Mouse (Mus musculus): ENCODE measurements at regions not wholly inside any gene's neighbourhood (a gene's known extent, or its start where the extent isn't known, plus 50 kb on each side); places are given as distances from the start of the nearest gene placed in this dataset.

- no peak for TF ChIP-seq CTCF (IDR thresholded peaks at IDR 0.05; ENCODE audit: low read depth)
- Histone ChIP-seq H3K36me3 (ENCODE audit: insufficient read depth, low read length) (no peaks in the 10 kb centered on the region), H3K27me3 (ENCODE audit: insufficient read depth, low read length) (no peaks in the 10 kb centered on the region), H3K9ac (ENCODE audit: low read depth, low read length) (no peak overlapping the region), H3K27ac (no peak overlapping the region), H3K9me3 (replicated peaks; ENCODE audit: low read length) (no peaks in the 10 kb centered on the region), H3K4me2 (ENCODE audit: low read length) (no peak overlapping the region), H3K4me3 (replicated peaks; ENCODE audit: low read depth, low read length) (no peak overlapping the region), H3K4me1 (replicated peaks; ENCODE audit: insufficient read depth, low read length) (no peaks in the 10 kb centered on the region)
- DNase-seq (ENCODE audit: low spot score) (no peak), ATAC-seq (replicated peaks; ENCODE audit: low FRiP score, low read depth) (no peak)
Observed at GRCm38 (mm10) chr12:35231414-35232321, 184.7 kb downstream of the Snx13 start.

DNA sequence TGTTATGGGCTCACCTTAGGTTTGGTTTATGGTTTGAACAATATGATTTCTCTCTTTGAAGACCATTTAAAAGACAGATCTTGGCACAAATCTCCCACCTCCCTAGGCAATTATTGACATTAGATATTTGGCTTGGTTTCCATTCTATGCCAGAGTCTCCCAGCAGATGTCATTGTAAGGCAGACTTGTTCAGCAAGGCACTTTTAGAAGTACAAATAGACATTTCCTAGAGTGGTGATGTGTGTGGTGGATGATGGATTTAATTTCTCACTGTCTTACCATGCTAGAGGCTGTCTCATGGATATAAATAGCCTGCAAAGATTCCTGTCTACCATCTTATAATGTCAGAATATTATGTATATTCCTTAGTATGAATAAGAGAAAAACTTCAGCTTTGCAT lies 173.4 kb downstream of the Snx13 start:
- Histone ChIP-seq H3K9ac (ENCODE audit: low read depth, low read length) (no peak overlapping the region), H3K4me3 (replicated peaks; ENCODE audit: low read depth, low read length) (no peak overlapping the region), H3K4me2 (ENCODE audit: low read length) (no peak overlapping the region), H3K36me3 (ENCODE audit: insufficient read depth, low read length) (no peaks in the 10 kb centered on the region), H3K4me1 (replicated peaks; ENCODE audit: insufficient read depth, low read length) (no peaks in the 10 kb centered on the region), H3K9me3 (replicated peaks; ENCODE audit: low read length) (no peaks in the 10 kb centered on the region), H3K27me3 (ENCODE audit: insufficient read depth, low read length) (no peaks in the 10 kb centered on the region), H3K27ac (no peak overlapping the region)
- peak; percentile 51 for TF ChIP-seq CTCF (IDR thresholded peaks at IDR 0.05; ENCODE audit: low read depth)
- ATAC-seq (replicated peaks; ENCODE audit: low FRiP score, low read depth): no peak
- DNase-seq (ENCODE audit: low spot score): no peak

GRCm38 (mm10) chr12:35220002-35220401 lies 173.0 kb downstream of the Snx13 start:
- Histone ChIP-seq H3K4me2 (ENCODE audit: low read length) (no peak overlapping the region), H3K4me1 (replicated peaks; ENCODE audit: insufficient read depth, low read length) (no peaks in the 10 kb centered on the region), H3K9ac (ENCODE audit: low read depth, low read length) (no peak overlapping the region), H3K36me3 (ENCODE audit: insufficient read depth, low read length) (no peaks in the 10 kb centered on the region), H3K9me3 (replicated peaks; ENCODE audit: low read length) (no peaks in the 10 kb centered on the region), H3K27me3 (ENCODE audit: insufficient read depth, low read length) (no peaks in the 10 kb centered on the region), H3K27ac (no peak overlapping the region), H3K4me3 (replicated peaks; ENCODE audit: low read depth, low read length) (no peak overlapping the region)
- ATAC-seq (replicated peaks; ENCODE audit: low FRiP score, low read depth) (no peak), DNase-seq (ENCODE audit: low spot score) (no peak)
- no peak for TF ChIP-seq CTCF (IDR thresholded peaks at IDR 0.05; ENCODE audit: low read depth)

- H3K27ac ChIP-seq: no peak overlapping the region
- no peak overlapping the region for H3K4me3 ChIP-seq (replicated peaks; ENCODE audit: low read depth, low read length)
- no peaks in the 10 kb centered on the region for H3K27me3 ChIP-seq (ENCODE audit: insufficient read depth, low read length)
- 93% methylated on average over 2 of the region's 2 CpGs for WGBS
- ATAC-seq (replicated peaks; ENCODE audit: low FRiP score, low read depth) (no peak), DNase-seq (ENCODE audit: low spot score) (no peak)
- no peaks in the 10 kb centered on the region for H3K9me3 ChIP-seq (replicated peaks; ENCODE audit: low read length)
- H3K4me1 ChIP-seq (replicated peaks; ENCODE audit: insufficient read depth, low read length): no peaks in the 10 kb centered on the region
- no peak overlapping the region for H3K4me2 ChIP-seq (ENCODE audit: low read length)
- TF ChIP-seq CTCF (IDR thresholded peaks at IDR 0.05; ENCODE audit: low read depth): no peak
- no peaks in the 10 kb centered on the region for H3K36me3 ChIP-seq (ENCODE audit: insufficient read depth, low read length)
- no peak overlapping the region for H3K9ac ChIP-seq (ENCODE audit: low read depth, low read length)
Observed at GRCm38 (mm10) chr12:35216725-35217124, 169.7 kb downstream of the Snx13 start.

- Histone ChIP-seq H3K9me3 (replicated peaks; ENCODE audit: low read length) (no peaks in the 10 kb centered on the region), H3K36me3 (ENCODE audit: insufficient read depth, low read length) (no peaks in the 10 kb centered on the region), H3K27ac (no peak overlapping the region), H3K4me3 (replicated peaks; ENCODE audit: low read depth, low read length) (no peak overlapping the region), H3K27me3 (ENCODE audit: insufficient read depth, low read length) (no peaks in the 10 kb centered on the region), H3K4me2 (ENCODE audit: low read length) (no peak overlapping the region), H3K4me1 (replicated peaks; ENCODE audit: insufficient read depth, low read length) (no peaks in the 10 kb centered on the region), H3K9ac (ENCODE audit: low read depth, low read length) (no peak overlapping the region)
- DNase-seq (ENCODE audit: low spot score): no peak
- TF ChIP-seq CTCF (IDR thresholded peaks at IDR 0.05; ENCODE audit: low read depth): no peak
- no peak for ATAC-seq (replicated peaks; ENCODE audit: low FRiP score, low read depth)
Observed at GRCm38 (mm10) chr12:35209399-35209798, 162.4 kb downstream of the Snx13 start.

DNA sequence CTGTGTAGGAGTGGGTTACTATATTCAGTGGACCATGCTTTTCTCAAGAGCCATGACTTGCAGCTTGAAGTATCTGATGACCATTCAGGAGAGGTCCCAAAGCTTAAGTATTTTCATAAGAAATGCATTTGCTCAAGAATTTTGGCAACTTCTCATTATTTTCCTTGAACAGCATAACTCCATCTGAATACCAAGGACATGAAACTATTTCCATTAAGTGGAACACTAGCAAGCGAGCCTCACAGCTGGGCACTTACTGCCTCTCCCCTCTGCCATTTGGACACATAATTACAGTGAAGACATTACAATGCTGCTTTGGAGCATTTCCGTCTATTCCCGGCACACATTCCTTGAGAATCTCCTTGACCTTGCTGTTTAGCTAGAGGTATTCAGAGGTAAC lies 160.6 kb downstream of the Snx13 start:
- DNase-seq (ENCODE audit: low spot score): no peak
- H3K4me1 ChIP-seq (replicated peaks; ENCODE audit: insufficient read depth, low read length): no peaks in the 10 kb centered on the region
- H3K4me2 ChIP-seq (ENCODE audit: low read length): no peak overlapping the region
- no peak for TF ChIP-seq CTCF (IDR thresholded peaks at IDR 0.05; ENCODE audit: low read depth)
- no peaks in the 10 kb centered on the region for H3K36me3 ChIP-seq (ENCODE audit: insufficient read depth, low read length)
- no peak overlapping the region for H3K4me3 ChIP-seq (replicated peaks; ENCODE audit: low read depth, low read length)
- no peak overlapping the region for H3K27ac ChIP-seq
- no peak overlapping the region for H3K9ac ChIP-seq (ENCODE audit: low read depth, low read length)
- no peaks in the 10 kb centered on the region for H3K9me3 ChIP-seq (replicated peaks; ENCODE audit: low read length)
- WGBS: 71% methylated on average over 3 of the region's 3 CpGs
- ATAC-seq (replicated peaks; ENCODE audit: low FRiP score, low read depth): no peak
- no peaks in the 10 kb centered on the region for H3K27me3 ChIP-seq (ENCODE audit: insufficient read depth, low read length)

DNA sequence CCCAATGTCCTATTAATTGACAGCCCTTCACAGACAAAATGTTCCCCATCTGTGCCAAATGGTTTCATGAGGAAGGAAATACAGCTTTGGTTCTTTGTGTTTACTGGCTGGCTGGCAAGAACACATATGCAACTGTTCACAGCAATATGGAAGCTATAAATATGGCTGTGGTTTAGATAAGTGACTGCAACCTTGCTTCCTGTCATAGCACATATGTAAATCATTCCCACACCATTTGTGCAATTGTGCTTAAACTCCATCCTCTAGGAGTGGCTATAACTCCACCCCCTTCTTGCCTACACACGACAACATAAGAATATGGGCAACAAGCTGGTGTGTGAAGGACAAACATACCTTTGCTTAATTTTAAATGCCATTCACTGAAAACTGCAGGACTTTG lies 156.4 kb downstream of the Snx13 start:
- H3K9me3 ChIP-seq (replicated peaks; ENCODE audit: low read length): no peaks in the 10 kb centered on the region
- no peaks in the 10 kb centered on the region for H3K4me1 ChIP-seq (replicated peaks; ENCODE audit: insufficient read depth, low read length)
- WGBS: 64% methylated on average over 1 of the region's 1 CpGs
- ATAC-seq (replicated peaks; ENCODE audit: low FRiP score, low read depth) (no peak), DNase-seq (ENCODE audit: low spot score) (no peak)
- TF ChIP-seq CTCF (IDR thresholded peaks at IDR 0.05; ENCODE audit: low read depth): no peak
- no peaks in the 10 kb centered on the region for H3K36me3 ChIP-seq (ENCODE audit: insufficient read depth, low read length)
- H3K27ac ChIP-seq: no peak overlapping the region
- no peak overlapping the region for H3K9ac ChIP-seq (ENCODE audit: low read depth, low read length)
- H3K4me2 ChIP-seq (ENCODE audit: low read length): no peak overlapping the region
- no peak overlapping the region for H3K4me3 ChIP-seq (replicated peaks; ENCODE audit: low read depth, low read length)
- H3K27me3 ChIP-seq (ENCODE audit: insufficient read depth, low read length): no peaks in the 10 kb centered on the region
